Mouse (Mus musculus) liver, postnatal 0 days (tissue): Measurements from ENCODE around the gene Upf2.

ENCODE experiments used
- CTCF ChIP-seq: sonication (generic); IDR thresholded peaks from 2 replicates; pipeline ENCODE4 v1.5.1; 2016; ENCODE audit warnings: antibody characterized with exemption, low read depth
- EP300 ChIP-seq: IDR thresholded peaks from 2 replicates; pipeline ENCODE4 v1.6.1; 2016; ENCODE audit warnings: antibody characterized with exemption, low read depth, mild to moderate bottlenecking

GRCm38 (mm10) chr2:5911282-5911965 is 39.8 kb upstream of the Upf2 start:
- no peak for TF ChIP-seq CTCF
- no peak for TF ChIP-seq EP300
